Mouse (Mus musculus) liver, postnatal 0 days (tissue): ENCODE measurements around the gene Kcnj10.

Experiments
- CTCF ChIP-seq: sonication (generic); IDR thresholded peaks from 2 replicates; pipeline ENCODE4 v1.5.1; 2016; ENCODE audit warnings: antibody characterized with exemption, low read depth
- EP300 ChIP-seq: IDR thresholded peaks from 2 replicates; pipeline ENCODE4 v1.6.1; 2016; ENCODE audit warnings: antibody characterized with exemption, low read depth, mild to moderate bottlenecking

- TF ChIP-seq CTCF (no peak), EP300 (no peak)
Measured at GRCm38 (mm10) chr1:172302311-172302710, 38.7 kb upstream of the Kcnj10 start.
